Mouse (Mus musculus): ENCODE results near the gene Mecom. TPM values are rescaled to one million over a fixed set of nuclear protein-coding genes. Genes with fewer than 3 reads are reported as not detected.
A peak's percentile ranks its signal among the peaks of the same experiment; 100 is the strongest.

Mecom gene
- polyA plus RNA-seq, 1 experiment: 0.19 TPM

GRCm38 (mm10) chr3:30118594-30119297, 429.1 kb downstream of the Mecom start:
- Histone ChIP-seq H3K36me3 (ENCODE audit: control insufficient read depth, insufficient read depth, low read length) (no peaks in the 10 kb centered on the region), H3K27ac (ENCODE audit: control insufficient read depth, insufficient read depth, low read depth, low read length) (no peak overlapping the region), H3K4me1 (ENCODE audit: control insufficient read depth, insufficient read depth, low read length) (no peaks in the 10 kb centered on the region), H3K27me3 (ENCODE audit: control insufficient read depth, insufficient read depth, low read length) (no peaks in the 10 kb centered on the region), H3K4me3 (ENCODE audit: control insufficient read depth, low read depth, low read length) (no peak overlapping the region)
- no peak for TF ChIP-seq CTCF (IDR thresholded peaks at IDR 0.05; ENCODE audit: control insufficient read depth, insufficient read depth, insufficient replicate concordance, low read depth, low read length)
- TF ChIP-seq POLR2A (IDR thresholded peaks at IDR 0.05; ENCODE audit: control insufficient read depth, low read depth, low read length): no peak

GRCm38 (mm10) chr3:30113249-30113770, 434.5 kb downstream of the Mecom start:
- Histone ChIP-seq H3K4me3 (ENCODE audit: control insufficient read depth, low read depth, low read length) (no peak overlapping the region), H3K36me3 (ENCODE audit: control insufficient read depth, insufficient read depth, low read length) (no peaks in the 10 kb centered on the region), H3K27ac (ENCODE audit: control insufficient read depth, insufficient read depth, low read depth, low read length) (no peak overlapping the region), H3K4me1 (ENCODE audit: control insufficient read depth, insufficient read depth, low read length) (no peaks in the 10 kb centered on the region), H3K27me3 (ENCODE audit: control insufficient read depth, insufficient read depth, low read length) (no peaks in the 10 kb centered on the region)
- TF ChIP-seq CTCF (IDR thresholded peaks at IDR 0.05; ENCODE audit: control insufficient read depth, insufficient read depth, insufficient replicate concordance, low read depth, low read length) (no peak), POLR2A (IDR thresholded peaks at IDR 0.05; ENCODE audit: control insufficient read depth, low read depth, low read length) (no peak)

GRCm38 (mm10) chr3:30107945-30108670, 439.7 kb downstream of the Mecom start:
- Histone ChIP-seq H3K27me3 (ENCODE audit: control insufficient read depth, insufficient read depth, low read length) (no peaks in the 10 kb centered on the region), H3K4me1 (ENCODE audit: control insufficient read depth, insufficient read depth, low read length) (peaks cover 3% of the 10 kb centered on the region; the same call in 1 of the 2 replicates), H3K27ac (ENCODE audit: control insufficient read depth, insufficient read depth, low read depth, low read length) (no peak overlapping the region), H3K36me3 (ENCODE audit: control insufficient read depth, insufficient read depth, low read length) (no peaks in the 10 kb centered on the region), H3K4me3 (ENCODE audit: control insufficient read depth, low read depth, low read length) (no peak overlapping the region)
- TF ChIP-seq POLR2A (IDR thresholded peaks at IDR 0.05; ENCODE audit: control insufficient read depth, low read depth, low read length) (no peak), CTCF (IDR thresholded peaks at IDR 0.05; ENCODE audit: control insufficient read depth, insufficient read depth, insufficient replicate concordance, low read depth, low read length) (no peak)

- H3K27ac ChIP-seq (ENCODE audit: control insufficient read depth, insufficient read depth, low read depth, low read length): no peak overlapping the region
- H3K36me3 ChIP-seq (ENCODE audit: control insufficient read depth, insufficient read depth, low read length): no peaks in the 10 kb centered on the region
- no peaks in the 10 kb centered on the region for H3K27me3 ChIP-seq (ENCODE audit: control insufficient read depth, insufficient read depth, low read length)
- TF ChIP-seq CTCF (IDR thresholded peaks at IDR 0.05; ENCODE audit: control insufficient read depth, insufficient read depth, insufficient replicate concordance, low read depth, low read length) (no peak), POLR2A (IDR thresholded peaks at IDR 0.05; ENCODE audit: control insufficient read depth, low read depth, low read length) (no peak)
- H3K4me1 ChIP-seq (ENCODE audit: control insufficient read depth, insufficient read depth, low read length): peaks cover 3% of the 10 kb centered on the region; the same call in 1 of the 2 replicates
- H3K4me3 ChIP-seq (ENCODE audit: control insufficient read depth, low read depth, low read length): peak overlapping the region; percentile 49
These were observed 441.3 kb downstream of the Mecom start for GRCm38 (mm10) chr3:30106481-30106880.

GRCm38 (mm10) chr3:30105859-30106258, 441.9 kb downstream of the Mecom start:
- no peaks in the 10 kb centered on the region for H3K27me3 ChIP-seq (ENCODE audit: control insufficient read depth, insufficient read depth, low read length)
- no peaks in the 10 kb centered on the region for H3K36me3 ChIP-seq (ENCODE audit: control insufficient read depth, insufficient read depth, low read length)
- no peak for TF ChIP-seq POLR2A (IDR thresholded peaks at IDR 0.05; ENCODE audit: control insufficient read depth, low read depth, low read length)
- no peak for TF ChIP-seq CTCF (IDR thresholded peaks at IDR 0.05; ENCODE audit: control insufficient read depth, insufficient read depth, insufficient replicate concordance, low read depth, low read length)
- H3K27ac ChIP-seq (ENCODE audit: control insufficient read depth, insufficient read depth, low read depth, low read length): no peak overlapping the region
- no peak overlapping the region for H3K4me3 ChIP-seq (ENCODE audit: control insufficient read depth, low read depth, low read length)
- H3K4me1 ChIP-seq (ENCODE audit: control insufficient read depth, insufficient read depth, low read length): peaks cover 3% of the 10 kb centered on the region; the same call in 1 of the 2 replicates

- TF ChIP-seq CTCF (IDR thresholded peaks at IDR 0.05; ENCODE audit: control insufficient read depth, insufficient read depth, insufficient replicate concordance, low read depth, low read length) (no peak), POLR2A (IDR thresholded peaks at IDR 0.05; ENCODE audit: control insufficient read depth, low read depth, low read length) (no peak)
- Histone ChIP-seq H3K27ac (ENCODE audit: control insufficient read depth, insufficient read depth, low read depth, low read length) (no peak overlapping the region), H3K36me3 (ENCODE audit: control insufficient read depth, insufficient read depth, low read length) (no peaks in the 10 kb centered on the region), H3K4me1 (ENCODE audit: control insufficient read depth, insufficient read depth, low read length) (peaks cover 3% of the 10 kb centered on the region; the same call in 1 of the 2 replicates), H3K4me3 (ENCODE audit: control insufficient read depth, low read depth, low read length) (no peak overlapping the region), H3K27me3 (ENCODE audit: control insufficient read depth, insufficient read depth, low read length) (no peaks in the 10 kb centered on the region)
These were observed 442.5 kb downstream of the Mecom start for GRCm38 (mm10) chr3:30105194-30105823.
